Mouse (Mus musculus): ENCODE measurements around the gene Isx. TPM values are rescaled to one million over a fixed set of nuclear protein-coding genes. Genes with fewer than 3 reads are reported as not detected.

Isx gene
- polyA plus RNA-seq, 1 experiment = not detected

- H3K36me3 ChIP-seq (ENCODE audit: control insufficient read depth, insufficient read depth, low read length, poor library complexity, severe bottlenecking) = no peaks in the 10 kb centered on the region
- no peak overlapping the region for H3K4me3 ChIP-seq (ENCODE audit: low read depth, low read length)
- no peaks in the 10 kb centered on the region for H3K4me1 ChIP-seq (ENCODE audit: control insufficient read depth, insufficient read depth, low read length)
- H3K9ac ChIP-seq (ENCODE audit: low read depth, poor library complexity, severe bottlenecking) = no peak overlapping the region
- H3K27me3 ChIP-seq (ENCODE audit: control insufficient read depth, insufficient read depth, low read length, poor library complexity, severe bottlenecking) = no peaks in the 10 kb centered on the region
- no peak overlapping the region for H3K27ac ChIP-seq (ENCODE audit: insufficient read depth, low read length)
- TF ChIP-seq POLR2A (IDR thresholded peaks at IDR 0.05; ENCODE audit: insufficient read depth, low read length) (no peak), CTCF (IDR thresholded peaks at IDR 0.05; ENCODE audit: low read depth, low read length) (no peak), EP300 (IDR thresholded peaks at IDR 0.05; ENCODE audit: insufficient read depth, low read depth, low read length) (no peak)
- H3K9me3 ChIP-seq (replicated peaks; ENCODE audit: control insufficient read depth, insufficient read depth, low read length, poor library complexity, severe bottlenecking) = no peaks in the 10 kb centered on the region
Measured at GRCm38 (mm10) chr8:74901765-74902164, 28.8 kb downstream of the Isx start.

- Histone ChIP-seq H3K27ac (ENCODE audit: insufficient read depth, low read length) (no peak overlapping the region), H3K9me3 (replicated peaks; ENCODE audit: control insufficient read depth, insufficient read depth, low read length, poor library complexity, severe bottlenecking) (no peaks in the 10 kb centered on the region), H3K36me3 (ENCODE audit: control insufficient read depth, insufficient read depth, low read length, poor library complexity, severe bottlenecking) (no peaks in the 10 kb centered on the region), H3K9ac (ENCODE audit: low read depth, poor library complexity, severe bottlenecking) (no peak overlapping the region), H3K27me3 (ENCODE audit: control insufficient read depth, insufficient read depth, low read length, poor library complexity, severe bottlenecking) (no peaks in the 10 kb centered on the region), H3K4me1 (ENCODE audit: control insufficient read depth, insufficient read depth, low read length) (no peaks in the 10 kb centered on the region), H3K4me3 (ENCODE audit: low read depth, low read length) (no peak overlapping the region)
- TF ChIP-seq EP300 (IDR thresholded peaks at IDR 0.05; ENCODE audit: insufficient read depth, low read depth, low read length) (no peak), POLR2A (IDR thresholded peaks at IDR 0.05; ENCODE audit: insufficient read depth, low read length) (no peak), CTCF (IDR thresholded peaks at IDR 0.05; ENCODE audit: low read depth, low read length) (no peak)
Measured at GRCm38 (mm10) chr8:74903054-74903842, 30.3 kb downstream of the Isx start.

GRCm38 (mm10) chr8:74906333-74906732 is 33.4 kb downstream of the Isx start:
- no peak overlapping the region for H3K4me3 ChIP-seq (ENCODE audit: low read depth, low read length)

GRCm38 (mm10) chr8:74910708-74911107 is 37.7 kb downstream of the Isx start:
- Histone ChIP-seq H3K27me3 (ENCODE audit: control insufficient read depth, insufficient read depth, low read length, poor library complexity, severe bottlenecking) (0 out of 2 replicates have a peak, but pooled peaks cover 2% of the 10 kb centered on the region), H3K9me3 (replicated peaks; ENCODE audit: control insufficient read depth, insufficient read depth, low read length, poor library complexity, severe bottlenecking) (no peaks in the 10 kb centered on the region), H3K4me1 (ENCODE audit: control insufficient read depth, insufficient read depth, low read length) (no peaks in the 10 kb centered on the region), H3K4me3 (ENCODE audit: low read depth, low read length) (no peak overlapping the region), H3K27ac (ENCODE audit: insufficient read depth, low read length) (no peak overlapping the region), H3K36me3 (ENCODE audit: control insufficient read depth, insufficient read depth, low read length, poor library complexity, severe bottlenecking) (no peaks in the 10 kb centered on the region), H3K9ac (ENCODE audit: low read depth, poor library complexity, severe bottlenecking) (no peak overlapping the region)
- no peak for TF ChIP-seq POLR2A (IDR thresholded peaks at IDR 0.05; ENCODE audit: insufficient read depth, low read length)
- TF ChIP-seq EP300 (IDR thresholded peaks at IDR 0.05; ENCODE audit: insufficient read depth, low read depth, low read length) = no peak

More at GRCm38 (mm10) chr8:74906333-74906732, 33.4 kb downstream of the Isx start:
- Histone ChIP-seq H3K36me3 (ENCODE audit: control insufficient read depth, insufficient read depth, low read length, poor library complexity, severe bottlenecking) (no peaks in the 10 kb centered on the region), H3K9me3 (replicated peaks; ENCODE audit: control insufficient read depth, insufficient read depth, low read length, poor library complexity, severe bottlenecking) (no peaks in the 10 kb centered on the region), H3K4me1 (ENCODE audit: control insufficient read depth, insufficient read depth, low read length) (no peaks in the 10 kb centered on the region), H3K27ac (ENCODE audit: insufficient read depth, low read length) (no peak overlapping the region), H3K9ac (ENCODE audit: low read depth, poor library complexity, severe bottlenecking) (no peak overlapping the region), H3K27me3 (ENCODE audit: control insufficient read depth, insufficient read depth, low read length, poor library complexity, severe bottlenecking) (no peaks in the 10 kb centered on the region)
- TF ChIP-seq POLR2A (IDR thresholded peaks at IDR 0.05; ENCODE audit: insufficient read depth, low read length) (no peak), CTCF (IDR thresholded peaks at IDR 0.05; ENCODE audit: low read depth, low read length) (no peak), EP300 (IDR thresholded peaks at IDR 0.05; ENCODE audit: insufficient read depth, low read depth, low read length) (no peak)

GRCm38 (mm10) chr8:74920691-74921421 is 47.9 kb downstream of the Isx start:
- TF ChIP-seq CTCF (IDR thresholded peaks at IDR 0.05; ENCODE audit: low read depth, low read length) = no peak
- no peak for TF ChIP-seq POLR2A (IDR thresholded peaks at IDR 0.05; ENCODE audit: insufficient read depth, low read length)
- TF ChIP-seq EP300 (IDR thresholded peaks at IDR 0.05; ENCODE audit: insufficient read depth, low read depth, low read length) = no peak
- Histone ChIP-seq H3K9ac (ENCODE audit: low read depth, poor library complexity, severe bottlenecking) (no peak overlapping the region), H3K36me3 (ENCODE audit: control insufficient read depth, insufficient read depth, low read length, poor library complexity, severe bottlenecking) (no peaks in the 10 kb centered on the region), H3K27ac (ENCODE audit: insufficient read depth, low read length) (no peak overlapping the region), H3K4me1 (ENCODE audit: control insufficient read depth, insufficient read depth, low read length) (no peaks in the 10 kb centered on the region), H3K27me3 (ENCODE audit: control insufficient read depth, insufficient read depth, low read length, poor library complexity, severe bottlenecking) (peaks cover 2% of the 10 kb centered on the region; the same call in 1 of the 2 replicates), H3K4me3 (ENCODE audit: low read depth, low read length) (no peak overlapping the region), H3K9me3 (replicated peaks; ENCODE audit: control insufficient read depth, insufficient read depth, low read length, poor library complexity, severe bottlenecking) (no peaks in the 10 kb centered on the region; the same call in 1 of the 2 replicates)
